Mouse (Mus musculus) small intestine, adult 2 months (tissue): ENCODE results near the gene Fbln1.

Experiments
- CTCF ChIP-seq: fragments of 200-500 bp; IDR thresholded peaks from 2 replicates; pipeline ENCODE4 v1.5.1; 2012; ENCODE audit warnings: low read depth, mild to moderate bottlenecking, control low read depth, inconsistent platforms, low read length, moderate library complexity, mixed read lengths; ENCODE audit not compliant: insufficient replicate concordance, insufficient read length; ENCODE audit errors: extremely low read depth
- POLR2A ChIP-seq: fragments of 200-500 bp; IDR thresholded peaks from 2 replicates; pipeline ENCODE4 v1.6.1; 2012; ENCODE audit warnings: low read depth, mild to moderate bottlenecking, control low read depth, inconsistent platforms, low read length, moderate library complexity

DNA sequence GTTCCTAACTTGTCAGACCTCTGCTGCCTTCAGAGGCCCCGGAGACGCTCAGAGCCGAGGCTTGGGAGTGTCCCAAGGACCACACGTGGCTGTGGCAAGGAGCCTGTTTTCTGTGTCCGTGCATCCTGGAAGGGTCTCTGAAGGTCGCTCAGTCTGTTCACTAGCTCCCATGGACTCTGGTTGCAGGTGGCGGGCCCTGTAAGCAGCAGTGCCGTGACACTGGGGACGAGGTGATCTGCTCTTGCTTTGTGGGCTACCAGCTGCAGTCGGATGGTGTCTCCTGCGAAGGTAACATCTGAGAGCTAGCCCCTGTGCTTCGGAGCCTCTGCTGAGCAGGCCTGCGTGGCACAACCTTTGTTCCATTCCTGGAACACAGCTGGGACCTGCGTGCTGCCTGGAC is 24.9 kb downstream of the Fbln1 start:
- TF ChIP-seq CTCF (no peak), POLR2A (no peak)
